Mouse (Mus musculus): ENCODE measurements around the gene Rogdi. TPM values are rescaled to one million over a fixed set of nuclear protein-coding genes. Genes with fewer than 3 reads are reported as not detected.

The Rogdi gene
- total RNA-seq, 2 experiments from 2014 or later: 14.0 to 18.8 TPM

DNA sequence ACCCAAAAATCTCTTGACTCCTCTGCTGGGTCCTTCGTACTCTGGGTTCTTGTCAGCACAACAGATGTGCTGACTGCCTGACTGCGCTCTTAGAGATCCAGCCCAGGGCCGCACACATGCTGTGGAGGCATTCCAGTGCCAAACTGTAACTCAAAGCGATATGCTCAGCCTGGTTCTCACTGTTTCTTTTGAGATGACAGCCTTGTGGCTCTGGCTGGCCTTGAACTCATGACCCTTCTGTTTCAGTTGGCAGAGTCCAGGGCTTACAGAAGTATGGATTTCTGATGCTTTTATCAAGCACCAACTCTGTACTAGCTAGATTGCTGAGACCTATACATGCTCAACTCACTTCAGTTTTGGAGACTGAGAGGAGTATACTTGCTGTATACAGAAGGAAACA lies 20.1 kb downstream of the Rogdi start:
- no peak for DNase-seq

DNA sequence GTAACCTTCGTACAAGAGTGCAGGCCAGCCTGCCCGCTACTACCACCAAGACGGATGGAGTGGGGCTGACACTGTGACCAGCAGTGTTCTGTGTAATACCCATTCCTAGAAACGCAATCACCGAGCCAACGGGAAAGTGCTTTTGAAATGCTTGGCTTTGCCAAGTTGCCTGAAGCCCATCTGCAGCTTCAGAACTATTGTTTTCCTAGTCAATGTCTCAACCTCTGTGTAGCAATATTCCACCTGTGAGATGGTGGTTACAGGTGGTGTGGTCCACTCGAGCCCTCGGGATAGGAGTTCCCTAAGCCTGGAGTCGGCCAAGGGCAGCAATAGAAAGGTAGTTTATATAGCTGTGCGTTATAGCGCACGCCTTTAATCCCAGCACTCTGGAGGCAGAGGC lies 28.6 kb downstream of the Rogdi start:
- no peak for DNase-seq

DNA sequence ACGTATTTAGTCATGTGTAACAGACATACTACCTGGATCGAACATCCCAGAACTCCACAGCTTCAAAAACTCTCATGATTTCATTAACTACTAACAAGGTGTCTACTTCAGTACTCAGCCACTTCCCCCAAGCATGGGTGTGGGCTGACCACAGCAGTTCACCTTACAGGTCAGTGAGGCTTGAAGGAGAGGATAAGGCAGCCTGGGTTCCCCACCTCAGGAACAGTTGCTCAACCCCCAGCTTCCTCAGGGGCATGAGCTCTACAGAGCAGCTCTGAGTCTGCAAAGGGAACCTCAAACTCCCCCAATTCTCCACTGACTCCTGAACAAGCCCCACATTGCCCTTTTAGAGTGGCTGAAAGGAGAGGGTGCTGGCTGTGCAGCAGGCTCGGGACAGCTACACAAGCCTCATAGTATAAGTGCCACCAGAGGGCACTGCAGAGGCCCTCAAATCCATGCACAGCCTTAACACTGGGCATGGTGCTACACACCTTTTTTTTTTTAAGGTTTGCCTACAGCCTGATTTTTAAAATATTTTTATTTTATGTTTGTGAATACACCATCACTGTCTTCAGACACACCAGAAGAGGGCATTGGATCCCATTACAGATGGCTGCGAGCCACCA lies 33.5 kb downstream of the Rogdi start:
- DNase-seq: peak in 1 of 2 experiments; percentile 36

DNA sequence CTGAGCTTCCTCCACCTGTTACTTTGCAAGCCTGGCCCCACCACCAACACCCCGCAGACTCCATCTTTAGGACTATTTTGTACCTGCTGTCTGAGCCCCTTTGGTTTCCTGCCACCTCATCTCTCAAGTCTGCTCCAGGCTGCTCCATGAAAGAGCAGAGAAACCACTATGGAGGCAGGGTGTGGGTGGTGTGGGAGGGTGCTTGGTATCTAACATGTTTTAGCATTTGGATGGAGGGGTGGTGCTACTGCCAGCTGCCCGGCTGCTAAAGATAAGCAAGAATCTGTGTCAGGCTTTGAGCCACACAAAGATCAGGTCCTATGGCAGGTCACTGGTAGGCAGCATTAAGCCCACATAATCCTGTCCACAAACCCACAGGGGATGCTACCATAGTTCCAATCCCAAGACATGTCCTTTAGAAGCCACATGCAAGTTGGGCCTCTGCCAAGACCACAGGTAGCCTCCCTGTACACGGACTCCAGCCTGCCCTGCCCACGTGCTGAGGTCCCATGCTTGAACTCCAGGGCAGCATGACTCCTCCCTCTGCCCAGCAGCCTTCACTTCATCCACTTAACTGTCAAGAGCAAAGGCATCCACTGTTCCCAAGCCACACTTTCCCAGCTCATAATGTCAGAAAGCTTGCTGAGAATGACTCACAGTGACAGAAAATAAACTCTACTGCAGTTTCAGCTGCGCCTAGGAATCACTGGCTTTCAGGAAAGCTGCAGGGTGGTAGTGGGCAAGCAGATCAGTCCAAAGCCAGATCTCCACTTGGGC lies 34.9 kb downstream of the Rogdi start:
- peak; percentile 28 to 35 for DNase-seq

DNA sequence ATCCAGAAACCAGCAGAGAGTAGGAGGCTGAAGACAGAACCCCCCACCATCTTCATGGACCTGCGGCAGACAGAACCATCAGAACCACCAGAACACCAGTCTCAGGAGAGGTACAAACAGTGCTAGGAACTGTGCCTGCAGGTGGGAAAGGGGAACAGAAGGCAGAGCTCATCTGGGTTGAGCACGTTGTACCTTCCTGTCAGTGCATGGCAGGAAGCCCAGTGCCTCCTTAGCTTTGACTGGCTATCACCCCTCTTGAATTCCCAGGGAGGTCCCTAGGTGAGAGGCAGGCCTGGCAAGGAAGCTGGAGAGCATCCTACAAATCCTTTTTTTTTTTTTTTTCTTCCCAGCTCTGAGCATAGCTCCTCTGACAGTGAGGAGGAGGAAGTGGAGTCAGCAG lies 37.2 kb downstream of the Rogdi start:
- DNase-seq: no peak

DNA sequence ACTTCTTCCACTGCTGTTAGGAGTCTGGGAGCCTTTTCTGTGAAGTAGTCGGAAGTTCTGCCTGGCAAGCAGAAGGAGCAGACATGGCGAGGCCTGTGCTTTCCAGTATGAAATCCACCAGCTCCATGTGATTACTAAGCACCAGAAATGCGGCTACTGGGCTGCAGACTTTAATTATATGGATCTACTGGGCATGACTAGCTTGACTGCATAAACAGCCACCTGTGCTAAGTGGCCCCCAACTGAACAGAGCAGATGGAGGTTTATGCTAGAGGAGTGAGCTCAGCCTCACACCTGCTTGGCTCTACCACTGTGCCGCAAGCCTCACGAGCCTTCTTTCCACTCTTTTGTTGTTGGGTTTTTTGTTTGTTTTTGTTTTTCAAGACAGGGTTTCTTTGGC lies 38.8 kb downstream of the Rogdi start:
- DNase-seq: no peak

DNA sequence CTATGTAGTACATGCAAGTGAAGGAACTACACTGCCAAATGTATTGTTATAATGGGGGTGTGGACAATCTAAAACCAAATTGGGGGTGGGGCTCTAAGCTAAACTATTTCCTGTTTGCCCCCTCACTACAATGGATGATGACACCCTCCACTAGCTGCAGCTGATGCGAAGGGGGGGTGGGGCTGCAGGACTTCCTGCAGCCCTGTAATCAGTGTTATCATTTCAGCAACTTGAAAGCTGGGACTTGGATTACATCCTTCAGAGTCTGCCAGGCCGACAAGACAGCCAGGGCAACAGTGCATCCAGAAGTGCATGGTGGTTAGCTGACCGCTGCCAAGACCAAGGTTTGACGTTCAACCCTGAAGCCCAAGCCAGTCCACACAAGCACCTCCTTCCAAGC lies 41.7 kb downstream of the Rogdi start:
- DNase-seq: peak in 1 of 2 experiments; percentile 22

DNA sequence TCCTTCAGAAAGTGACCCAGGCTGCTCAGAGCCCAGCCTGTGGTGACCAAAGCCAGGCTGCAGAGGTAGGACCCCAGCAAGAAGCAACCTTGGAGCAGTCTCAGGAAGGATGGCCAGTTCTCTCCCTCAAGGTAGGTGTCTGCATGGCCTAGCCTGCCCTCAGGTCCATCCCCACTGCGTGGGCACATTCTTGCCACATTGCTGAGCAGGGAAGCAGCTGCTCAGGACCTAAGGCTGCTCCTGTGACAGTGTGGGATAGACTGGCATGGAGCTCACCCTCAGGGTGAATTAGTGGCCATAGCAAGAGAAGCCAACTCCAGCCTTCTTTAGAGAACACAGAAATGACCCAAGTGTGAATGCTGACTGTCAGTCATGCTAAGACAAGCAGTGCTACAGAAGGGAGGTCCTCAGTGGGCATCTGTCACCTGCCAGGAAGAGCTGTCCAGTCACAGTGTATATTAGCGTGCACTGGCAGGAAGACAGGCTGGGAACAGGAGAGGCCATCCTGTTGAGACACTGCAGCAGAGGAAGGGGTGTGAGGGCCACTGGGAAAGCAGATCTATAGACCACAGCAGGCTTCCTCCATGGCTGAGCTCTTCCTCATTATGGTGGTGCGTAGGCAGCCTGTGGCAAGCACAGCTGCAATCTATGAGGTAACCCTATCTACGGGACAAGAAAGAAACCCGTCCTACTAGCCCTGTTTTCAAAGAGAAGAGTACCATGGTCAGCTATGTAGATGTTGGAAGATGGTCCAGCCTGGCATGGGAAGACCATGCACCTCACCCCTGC lies 44.1 kb downstream of the Rogdi start:
- DNase-seq: peak in 1 of 2 experiments; percentile 23

DNA sequence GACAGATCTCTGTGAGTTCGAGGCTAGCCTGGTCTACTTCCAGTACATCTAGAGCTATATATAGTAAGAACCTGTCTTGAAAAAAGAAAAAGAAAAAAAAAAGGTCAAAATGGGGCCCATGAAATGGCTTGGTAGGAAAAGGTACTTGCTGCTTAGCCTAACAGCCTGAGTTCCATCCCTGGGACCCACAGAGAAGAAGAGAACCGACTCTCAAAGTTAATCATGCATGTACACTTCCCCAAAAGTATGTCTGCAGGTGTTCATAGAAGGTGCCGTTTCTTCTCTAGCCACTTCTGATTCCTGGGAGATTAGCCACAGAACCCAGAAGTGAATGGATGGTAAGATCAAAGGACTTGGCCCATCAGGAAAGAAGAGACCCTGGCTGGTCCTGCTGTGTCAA lies 44.9 kb downstream of the Rogdi start:
- DNase-seq: no peak

DNA sequence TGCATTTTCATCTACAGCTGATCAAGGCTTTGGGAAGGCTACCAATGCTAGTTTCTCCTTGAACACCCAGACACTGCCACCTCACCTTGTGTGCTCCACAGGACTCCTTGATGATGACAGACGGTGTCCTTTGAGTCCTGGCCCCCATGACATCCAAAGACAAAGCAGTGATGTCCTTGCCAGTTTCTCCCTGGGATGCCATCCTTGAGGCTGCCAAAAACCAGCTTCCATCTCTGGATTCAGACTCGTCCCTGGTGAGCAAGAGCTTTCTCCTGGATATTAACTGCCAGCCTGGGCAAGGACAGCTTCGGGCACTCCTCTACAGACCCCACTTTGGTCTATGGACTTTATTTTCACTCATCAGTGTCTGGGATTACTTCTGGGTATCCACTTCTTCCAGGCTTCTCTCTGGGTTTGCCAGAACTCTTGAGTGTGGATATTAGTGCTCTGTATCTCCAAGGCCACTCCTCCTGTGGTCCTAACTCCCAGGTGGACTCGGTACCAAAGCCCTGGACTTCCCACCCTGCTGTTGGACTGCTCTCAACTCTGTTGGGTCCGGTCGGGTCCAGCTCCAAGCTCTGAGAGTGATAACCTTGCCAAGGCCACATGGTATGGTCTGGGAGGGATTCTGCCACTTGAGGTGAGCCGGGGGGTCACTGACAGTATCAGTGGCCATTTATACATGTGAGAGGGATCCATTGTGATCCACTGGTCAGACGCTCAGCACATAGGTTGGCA lies 47.8 kb downstream of the Rogdi start:
- no peak for DNase-seq

DNA sequence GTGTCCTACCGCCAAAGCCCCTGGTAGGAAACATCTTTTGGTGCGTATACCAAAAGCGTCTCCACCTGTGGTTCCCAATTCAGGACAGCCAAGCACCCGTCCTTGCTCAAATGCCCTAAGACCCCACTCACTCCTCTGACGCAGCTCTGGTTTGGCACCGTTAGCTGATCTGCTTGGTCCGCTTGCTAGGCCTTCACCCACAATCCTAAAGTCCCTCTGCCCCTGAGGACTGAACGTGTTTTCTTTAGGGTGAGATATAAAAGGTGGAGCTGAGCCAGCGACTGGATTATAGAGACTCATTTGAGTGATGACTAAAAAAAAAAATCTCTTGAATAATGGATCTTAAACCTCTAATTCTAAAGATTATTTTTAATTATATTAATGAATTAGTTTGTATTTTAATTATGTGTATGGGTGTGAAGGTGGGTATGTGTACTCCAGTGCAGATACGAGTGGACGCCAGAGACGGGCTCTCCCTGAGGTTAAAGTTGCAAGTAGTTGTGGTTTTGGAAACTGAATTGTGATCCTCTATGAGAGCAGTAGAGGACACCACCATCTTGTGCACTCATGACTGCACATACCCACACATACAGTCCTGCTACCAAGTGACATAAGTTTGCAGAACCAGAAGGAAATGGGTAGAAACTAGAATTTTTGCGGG lies 48.5 kb downstream of the Rogdi start:
- DNase-seq: no peak

DNA sequence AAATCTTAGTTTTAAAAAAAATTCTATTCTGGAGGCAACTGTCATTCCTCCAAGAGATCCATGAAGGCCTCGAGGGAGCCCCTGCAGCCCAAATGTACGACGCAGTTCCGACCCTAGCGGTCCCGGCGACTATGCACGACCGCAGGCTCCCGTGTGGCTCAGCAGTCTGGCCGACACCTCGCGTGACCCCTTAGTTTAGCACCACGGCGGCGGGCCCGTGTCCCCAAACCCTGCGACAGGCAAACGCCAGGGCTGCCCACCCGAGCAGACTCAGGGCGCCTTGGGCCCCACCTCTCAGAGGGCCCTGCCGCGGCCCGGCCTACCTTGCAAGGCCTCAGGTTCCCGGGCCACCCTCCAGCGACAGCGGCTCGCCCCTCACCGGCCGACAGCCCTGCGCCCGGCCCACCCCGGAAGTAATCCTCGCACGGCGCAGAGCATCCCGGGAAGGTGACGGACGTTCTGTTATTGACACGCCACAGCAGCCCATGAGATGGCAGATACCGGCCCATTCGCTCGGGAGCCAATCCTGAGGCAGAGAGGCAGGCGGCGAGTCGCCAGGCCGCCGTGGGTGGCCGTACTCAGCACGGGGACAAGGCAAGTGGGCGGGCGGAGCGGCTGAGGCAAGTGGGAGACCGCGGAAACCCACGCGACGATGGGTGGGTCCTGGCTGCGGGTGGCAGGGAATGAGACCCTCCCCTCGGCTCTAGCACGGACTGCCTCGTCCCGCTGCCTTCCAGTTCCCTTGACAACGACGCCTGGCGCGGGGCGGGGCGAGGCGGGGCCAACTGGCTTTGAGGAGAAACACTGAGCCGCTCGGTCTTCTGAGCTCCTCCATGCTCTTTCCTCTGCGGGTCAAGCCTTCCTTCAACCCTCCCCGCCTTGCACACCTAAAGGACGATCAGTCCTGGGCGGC lies 49.3 kb downstream of the Rogdi start, which contains the start of gene Anks3:
Gene Anks3 (minus strand): TSS at position 409 of the 913 bp plus-strand sequence.
- DNase-seq: peak; percentile 98 to 99

DNA sequence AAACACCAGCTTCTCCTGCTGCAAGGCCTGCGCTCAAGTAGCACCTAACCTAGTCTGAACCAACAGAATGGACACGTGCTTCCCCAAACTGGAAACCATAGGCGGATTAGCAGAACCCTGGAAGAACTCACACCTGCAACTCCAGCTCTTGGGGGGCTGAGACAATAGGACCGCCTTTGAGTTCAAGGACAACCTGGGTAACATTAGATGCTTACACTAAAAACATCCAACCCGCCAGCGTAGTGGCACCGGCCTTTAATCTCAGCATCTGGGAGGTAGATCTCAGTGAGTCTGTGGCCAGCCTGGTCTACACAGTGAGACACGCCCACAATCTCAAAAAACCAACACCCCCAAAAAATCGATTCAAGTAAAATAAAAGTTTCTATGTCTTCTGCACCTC lies 50.0 kb downstream of the Rogdi start:
- no peak for DNase-seq

DNA sequence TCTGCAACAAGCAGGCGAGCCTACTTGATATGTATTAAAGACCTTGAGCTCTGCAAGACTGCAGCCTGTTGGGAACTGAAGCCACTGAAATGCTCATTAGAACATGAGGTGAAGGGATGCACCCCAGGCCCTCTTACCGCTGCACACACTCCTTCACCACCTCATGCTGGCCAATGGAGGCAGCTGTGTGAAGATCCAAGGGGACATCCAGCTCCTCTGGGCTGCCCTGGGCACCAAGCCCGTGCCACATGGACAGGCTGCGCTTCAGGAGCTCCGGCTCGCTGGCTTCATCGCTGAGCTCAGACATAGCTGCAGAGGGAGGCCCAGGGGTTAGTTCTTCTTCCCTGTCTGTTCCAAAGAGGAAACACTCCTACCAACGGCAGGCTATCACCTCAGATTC lies 53.1 kb downstream of the Rogdi start:
- DNase-seq: no peak

Other genes starting within 250 kb of the Rogdi start
- 10 to 100 TPM; 60.1 to 68.1 TPM for gene Cdip1, start 223.3 kb downstream of the Rogdi start, total RNA-seq (2021)
- under 1 TPM in 1 of 2 experiments, not detected in 1; 0.51 TPM for gene 4930562C15Rik, start 178.1 kb downstream of the Rogdi start, total RNA-seq (2021)
- gene Ubald1, start 133.2 kb downstream of the Rogdi start, total RNA-seq (2021): 10 to 100 TPM; 14.3 to 19.7 TPM
- gene Mgrn1, start 127.3 kb downstream of the Rogdi start, total RNA-seq (2021): 100 to 1,000 TPM; 165 to 167 TPM
- 10 to 100 TPM; 19.1 to 20.4 TPM for gene Nudt16l1, start 74.8 kb downstream of the Rogdi start, total RNA-seq (2021)
- gene Anks3, start 49.3 kb downstream of the Rogdi start, total RNA-seq (2021): 10 to 100 TPM; 11.3 to 14.7 TPM
- not detected for gene Sept12, start 15.7 kb downstream of the Rogdi start, total RNA-seq (2021)
- not detected for gene Smim22, start 6.3 kb downstream of the Rogdi start, total RNA-seq (2021)
- gene Glyr1, start 36.3 kb upstream of the Rogdi start, total RNA-seq (2021): 10 to 100 TPM; 40.6 to 43.3 TPM
- 10 to 100 TPM; 21.3 to 23.2 TPM for gene Ubn1, start 36.5 kb upstream of the Rogdi start, total RNA-seq (2021)
- gene Ppl, start 118.9 kb upstream of the Rogdi start, total RNA-seq (2021): 1 to 10 TPM; 4.9 to 6.8 TPM
- gene Sec14l5, start 133.6 kb upstream of the Rogdi start, total RNA-seq (2021): under 1 TPM; 0.55 to 0.72 TPM
- 10 to 100 TPM; 12.0 to 14.5 TPM for gene Nagpa, start 190.5 kb upstream of the Rogdi start, total RNA-seq (2021)
- 10 to 100 TPM; 14.3 to 19.3 TPM for gene AU021092, start 208.7 kb upstream of the Rogdi start, total RNA-seq (2021)
- 10 to 100 TPM; 12.8 to 13.3 TPM for gene Alg1, start 220.1 kb upstream of the Rogdi start, total RNA-seq (2021)
- 1 to 10 TPM; 8.7 to 9.8 TPM for gene Eef2kmt, start 242.4 kb upstream of the Rogdi start, total RNA-seq (2021)